Mouse (Mus musculus): ENCODE results near the gene Cebpb. TPM values are rescaled to one million over a fixed set of nuclear protein-coding genes. Genes with fewer than 3 reads are reported as not detected.

Gene Cebpb
- polyA plus RNA-seq, 1 experiment from 2014 or later = 1.5 TPM

- Histone ChIP-seq H3K9me3 (no peaks in the 10 kb centered on the region), H3K4me1 (replicated peaks) (peaks cover 59% of the 10 kb centered on the region), H3K36me3 (peaks cover 42% of the 10 kb centered on the region), H3K27me3 (ENCODE audit: insufficient read depth, poor library complexity, severe bottlenecking) (peaks cover 12% of the 10 kb centered on the region), H3K4me3 (no peak overlapping the region), H3K27ac (no peak overlapping the region)
- DNase-seq (ENCODE audit: low spot score) = no peak
- WGBS = 90% methylated on average over 4 of the region's 4 CpGs
Observed at GRCm38 (mm10) chr2:167657973-167658372, 30.7 kb upstream of the Cebpb start.

GRCm38 (mm10) chr2:167658712-167659111 is 30.0 kb upstream of the Cebpb start:
- Histone ChIP-seq H3K4me1 (replicated peaks) (peaks cover 55% of the 10 kb centered on the region), H3K36me3 (peaks cover 35% of the 10 kb centered on the region), H3K27ac (peak overlapping the region; percentile 29; the same call in 1 of the 2 replicates), H3K27me3 (ENCODE audit: insufficient read depth, poor library complexity, severe bottlenecking) (peaks cover 16% of the 10 kb centered on the region), H3K4me3 (peak overlapping the region; percentile 86; the same call in 1 of the 2 replicates), H3K9me3 (no peaks in the 10 kb centered on the region)
- 81% methylated on average over 11 of the region's 11 CpGs for WGBS
- no peak for DNase-seq (ENCODE audit: low spot score)

GRCm38 (mm10) chr2:167659177-167659846 is 29.4 kb upstream of the Cebpb start:
- H3K36me3 ChIP-seq = peaks cover 29% of the 10 kb centered on the region
- peaks cover 16% of the 10 kb centered on the region for H3K27me3 ChIP-seq (ENCODE audit: insufficient read depth, poor library complexity, severe bottlenecking)
- H3K4me3 ChIP-seq = peak overlapping the region; percentile 86
- WGBS = 72% methylated on average over 10 of the region's 10 CpGs
- DNase-seq (ENCODE audit: low spot score) = no peak
- peaks cover 55% of the 10 kb centered on the region for H3K4me1 ChIP-seq (replicated peaks)
- H3K27ac ChIP-seq = peak overlapping the region; percentile 93; the same call in 1 of the 2 replicates
- H3K9me3 ChIP-seq = no peaks in the 10 kb centered on the region

GRCm38 (mm10) chr2:167659847-167660610 is 28.7 kb upstream of the Cebpb start:
- Histone ChIP-seq H3K9me3 (no peaks in the 10 kb centered on the region), H3K4me3 (peak overlapping the region; percentile 86), H3K27ac (peak overlapping the region; percentile 93), H3K27me3 (ENCODE audit: insufficient read depth, poor library complexity, severe bottlenecking) (peaks cover 16% of the 10 kb centered on the region), H3K36me3 (peaks cover 22% of the 10 kb centered on the region), H3K4me1 (replicated peaks) (peaks cover 55% of the 10 kb centered on the region)
- WGBS = 20% methylated on average over 13 of the region's 13 CpGs
- DNase-seq (ENCODE audit: low spot score) = peak; percentile 28

- H3K27me3 ChIP-seq (ENCODE audit: insufficient read depth, poor library complexity, severe bottlenecking) = peaks cover 16% of the 10 kb centered on the region
- H3K9me3 ChIP-seq = no peaks in the 10 kb centered on the region
- WGBS = 1% methylated on average over 12 of the region's 12 CpGs
- peaks cover 55% of the 10 kb centered on the region for H3K4me1 ChIP-seq (replicated peaks)
- H3K27ac ChIP-seq = peak overlapping the region; percentile 93
- DNase-seq (ENCODE audit: low spot score) = peak; percentile 51
- H3K36me3 ChIP-seq = peaks cover 21% of the 10 kb centered on the region
- H3K4me3 ChIP-seq = peak overlapping the region; percentile 86
Observed at GRCm38 (mm10) chr2:167660611-167660971, 28.1 kb upstream of the Cebpb start.

- Histone ChIP-seq H3K9me3 (no peaks in the 10 kb centered on the region), H3K4me3 (peak within 1 kb of the TSS; percentile 86), H3K4me1 (replicated peaks) (peaks cover 52% of the 10 kb centered on the region), H3K27me3 (ENCODE audit: insufficient read depth, poor library complexity, severe bottlenecking) (peaks cover 16% of the 10 kb centered on the region), H3K27ac (peak within 1 kb of the TSS; percentile 93), H3K36me3 (peaks cover 18% of the 10 kb centered on the region)
- peak; percentile 92 for DNase-seq (ENCODE audit: low spot score)
- WGBS = 2% methylated on average over 110 of the region's 110 CpGs
Observed at GRCm38 (mm10) chr2:167661270-167662203, 27.2 kb upstream of the Cebpb start, which contains the start of gene Gm20431. TSS of gene Gm20431 (minus strand) at chr2:167661496.

GRCm38 (mm10) chr2:167662713-167663112 is 26.0 kb upstream of the Cebpb start:
- Histone ChIP-seq H3K4me3 (peak overlapping the region; percentile 86; the same call in 1 of the 2 replicates), H3K27ac (peak overlapping the region; percentile 12; the same call in 1 of the 2 replicates), H3K9me3 (no peaks in the 10 kb centered on the region), H3K27me3 (ENCODE audit: insufficient read depth, poor library complexity, severe bottlenecking) (peaks cover 16% of the 10 kb centered on the region), H3K36me3 (peaks cover 8% of the 10 kb centered on the region), H3K4me1 (replicated peaks) (peaks cover 45% of the 10 kb centered on the region)
- DNase-seq (ENCODE audit: low spot score) = no peak
- WGBS = 55% methylated on average over 6 of the region's 6 CpGs

- H3K27me3 ChIP-seq (ENCODE audit: insufficient read depth, poor library complexity, severe bottlenecking) = peaks cover 16% of the 10 kb centered on the region
- H3K36me3 ChIP-seq = no peaks in the 10 kb centered on the region
- WGBS = 85% methylated on average over 18 of the region's 18 CpGs
- H3K27ac ChIP-seq = no peak overlapping the region
- H3K4me1 ChIP-seq (replicated peaks) = peaks cover 16% of the 10 kb centered on the region
- no peak for DNase-seq (ENCODE audit: low spot score)
- no peak overlapping the region for H3K4me3 ChIP-seq
- no peaks in the 10 kb centered on the region for H3K9me3 ChIP-seq
Observed at GRCm38 (mm10) chr2:167665972-167666713, 22.6 kb upstream of the Cebpb start.

- DNase-seq (ENCODE audit: low spot score) = no peak
- no peaks in the 10 kb centered on the region; the same call in 1 of the 2 replicates for H3K27me3 ChIP-seq (ENCODE audit: insufficient read depth, poor library complexity, severe bottlenecking)
- no peaks in the 10 kb centered on the region for H3K36me3 ChIP-seq
- 86% methylated on average over 5 of the region's 5 CpGs for WGBS
- H3K4me3 ChIP-seq = no peak overlapping the region
- H3K27ac ChIP-seq = no peak overlapping the region
- H3K9me3 ChIP-seq = no peaks in the 10 kb centered on the region
- peaks cover 19% of the 10 kb centered on the region for H3K4me1 ChIP-seq (replicated peaks)
Observed at GRCm38 (mm10) chr2:167668426-167668825, 20.3 kb upstream of the Cebpb start.

GRCm38 (mm10) chr2:167669398-167669797 is 19.3 kb upstream of the Cebpb start:
- Histone ChIP-seq H3K27ac (no peak overlapping the region), H3K4me1 (replicated peaks) (peaks cover 19% of the 10 kb centered on the region), H3K36me3 (no peaks in the 10 kb centered on the region), H3K9me3 (no peaks in the 10 kb centered on the region), H3K27me3 (ENCODE audit: insufficient read depth, poor library complexity, severe bottlenecking) (no peaks in the 10 kb centered on the region), H3K4me3 (no peak overlapping the region)
- DNase-seq (ENCODE audit: low spot score) = no peak
- 77% methylated on average over 4 of the region's 4 CpGs for WGBS

- H3K27me3 ChIP-seq (ENCODE audit: insufficient read depth, poor library complexity, severe bottlenecking) = no peaks in the 10 kb centered on the region; the same call in 1 of the 2 replicates
- H3K4me1 ChIP-seq (replicated peaks) = peaks cover 25% of the 10 kb centered on the region
- peak overlapping the region; percentile 77 for H3K27ac ChIP-seq
- H3K4me3 ChIP-seq = no peak overlapping the region
- 86% methylated on average over 5 of the region's 5 CpGs for WGBS
- no peak for DNase-seq (ENCODE audit: low spot score)
- no peaks in the 10 kb centered on the region for H3K36me3 ChIP-seq
- H3K9me3 ChIP-seq = no peaks in the 10 kb centered on the region
Observed at GRCm38 (mm10) chr2:167671101-167671633, 17.5 kb upstream of the Cebpb start.

All from hindbrain, embryonic 10.5 days (tissue).